Mouse (Mus musculus): ENCODE measurements around the gene Zfp207. TPM values are rescaled to one million over a fixed set of nuclear protein-coding genes. Genes with fewer than 3 reads are reported as not detected.
"Not testable (repeated sequence)": the region's sequence is repeated elsewhere in the genome, so short reads cannot be mapped to it uniquely, and the experiment has no call there.

Zfp207 gene
- polyA plus RNA-seq, 1 experiment from 2014 or later, result 264 TPM

- no peak for ATAC-seq (ENCODE audit: insufficient number of reproducible peaks, insufficient read depth, low FRiP score, low TSS enrichment)
- Histone ChIP-seq H3K9me3 (no peaks in the 10 kb centered on the region), H3K9ac (no peak overlapping the region), H3K4me2 (replicated peaks) (no peak overlapping the region), H3K27me3 (no peaks in the 10 kb centered on the region), H3K36me3 (peaks cover 19% of the 10 kb centered on the region), H3K4me1 (no peaks in the 10 kb centered on the region), H3K4me3 (no peak overlapping the region), H3K27ac (no peak overlapping the region)
- 71% methylated on average over 1 of the region's 1 CpGs for WGBS
Observed at GRCm38 (mm10) chr11:80419743-80420142, 36.7 kb downstream of the Zfp207 start.

GRCm38 (mm10) chr11:80420202-80420984, 37.3 kb downstream of the Zfp207 start:
- no peaks in the 10 kb centered on the region for H3K4me1 ChIP-seq
- H3K27ac ChIP-seq, result no peak overlapping the region
- 50% methylated on average over 2 of the region's 2 CpGs for WGBS
- H3K9me3 ChIP-seq, result no peaks in the 10 kb centered on the region
- H3K4me3 ChIP-seq, result no peak overlapping the region
- H3K36me3 ChIP-seq, result peaks cover 12% of the 10 kb centered on the region
- no peak overlapping the region for H3K4me2 ChIP-seq (replicated peaks)
- H3K9ac ChIP-seq, result no peak overlapping the region
- ATAC-seq (ENCODE audit: insufficient number of reproducible peaks, insufficient read depth, low FRiP score, low TSS enrichment), result no peak
- H3K27me3 ChIP-seq, result no peaks in the 10 kb centered on the region

GRCm38 (mm10) chr11:80421421-80422047, 38.5 kb downstream of the Zfp207 start:
- Histone ChIP-seq H3K4me1 (no peaks in the 10 kb centered on the region), H3K4me3 (no peak overlapping the region), H3K9ac (no peak overlapping the region), H3K27ac (no peak overlapping the region), H3K4me2 (replicated peaks) (no peak overlapping the region), H3K9me3 (no peaks in the 10 kb centered on the region), H3K36me3 (peaks cover 7% of the 10 kb centered on the region), H3K27me3 (no peaks in the 10 kb centered on the region)
- no peak for ATAC-seq (ENCODE audit: insufficient number of reproducible peaks, insufficient read depth, low FRiP score, low TSS enrichment)
- WGBS, result 85% methylated on average over 7 of the region's 7 CpGs

DNA sequence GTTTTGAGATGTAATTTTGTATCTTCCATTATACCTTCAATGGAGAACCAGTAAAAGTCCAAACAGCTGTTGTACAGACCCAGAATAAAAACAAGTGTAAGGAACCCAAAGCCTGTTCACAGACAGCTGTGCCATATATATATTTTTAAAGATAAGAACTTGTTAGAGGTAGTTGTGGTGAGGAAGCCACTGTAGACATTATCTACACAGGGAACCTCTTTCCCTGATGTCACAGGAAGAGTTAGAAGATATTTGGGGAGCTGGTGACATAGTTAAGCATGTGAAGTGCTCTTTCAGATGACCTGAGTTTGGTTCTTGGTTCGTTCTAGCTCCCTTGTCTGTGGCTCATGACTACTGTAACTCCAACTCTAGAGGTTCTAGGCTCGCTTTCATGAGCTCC, 41.6 kb downstream of the Zfp207 start:
- Histone ChIP-seq H3K4me2 (replicated peaks) (no peak overlapping the region), H3K27me3 (no peaks in the 10 kb centered on the region), H3K27ac (no peak overlapping the region), H3K9ac (no peak overlapping the region), H3K9me3 (no peaks in the 10 kb centered on the region), H3K4me3 (no peak overlapping the region), H3K36me3 (no peaks in the 10 kb centered on the region), H3K4me1 (peaks cover 2% of the 10 kb centered on the region)
- ATAC-seq (ENCODE audit: insufficient number of reproducible peaks, insufficient read depth, low FRiP score, low TSS enrichment), result no peak
- WGBS, result 75% methylated on average over 2 of the region's 2 CpGs

DNA sequence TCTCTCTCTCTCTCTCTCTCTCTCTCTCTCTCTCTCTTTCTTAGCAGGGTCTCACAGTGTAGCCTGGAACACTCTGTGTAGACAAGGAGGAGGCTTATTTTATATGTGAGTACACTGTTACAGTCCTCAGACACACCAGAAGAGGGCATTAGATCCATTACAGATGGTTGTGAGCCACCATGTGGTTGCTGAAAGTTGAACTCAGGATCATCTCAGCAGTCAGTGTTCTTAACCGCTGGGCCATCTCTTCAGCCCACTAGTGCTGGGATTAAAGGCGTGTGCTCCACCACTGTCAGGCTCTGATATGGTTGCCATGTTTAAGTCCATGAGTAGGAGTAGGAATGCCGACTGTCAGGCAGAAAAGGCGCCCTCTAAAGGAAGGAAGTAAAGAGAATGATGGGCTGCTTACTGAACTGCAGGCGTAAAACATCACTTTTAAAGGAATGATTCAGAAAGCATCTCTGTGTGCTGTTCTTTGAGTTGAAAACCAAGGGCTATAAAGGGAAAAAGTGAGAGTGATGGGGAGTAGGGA, 42.2 kb downstream of the Zfp207 start:
- 62% methylated on average over 5 of the region's 5 CpGs for WGBS
- ATAC-seq (ENCODE audit: insufficient number of reproducible peaks, insufficient read depth, low FRiP score, low TSS enrichment), result no peak
- peaks cover 5% of the 10 kb centered on the region for H3K4me1 ChIP-seq
- no peak overlapping the region for H3K4me3 ChIP-seq
- H3K36me3 ChIP-seq, result no peaks in the 10 kb centered on the region
- H3K27ac ChIP-seq, result no peak overlapping the region
- no peaks in the 10 kb centered on the region for H3K27me3 ChIP-seq
- H3K9ac ChIP-seq, result no peak overlapping the region
- H3K4me2 ChIP-seq (replicated peaks), result no peak overlapping the region
- no peaks in the 10 kb centered on the region for H3K9me3 ChIP-seq

DNA sequence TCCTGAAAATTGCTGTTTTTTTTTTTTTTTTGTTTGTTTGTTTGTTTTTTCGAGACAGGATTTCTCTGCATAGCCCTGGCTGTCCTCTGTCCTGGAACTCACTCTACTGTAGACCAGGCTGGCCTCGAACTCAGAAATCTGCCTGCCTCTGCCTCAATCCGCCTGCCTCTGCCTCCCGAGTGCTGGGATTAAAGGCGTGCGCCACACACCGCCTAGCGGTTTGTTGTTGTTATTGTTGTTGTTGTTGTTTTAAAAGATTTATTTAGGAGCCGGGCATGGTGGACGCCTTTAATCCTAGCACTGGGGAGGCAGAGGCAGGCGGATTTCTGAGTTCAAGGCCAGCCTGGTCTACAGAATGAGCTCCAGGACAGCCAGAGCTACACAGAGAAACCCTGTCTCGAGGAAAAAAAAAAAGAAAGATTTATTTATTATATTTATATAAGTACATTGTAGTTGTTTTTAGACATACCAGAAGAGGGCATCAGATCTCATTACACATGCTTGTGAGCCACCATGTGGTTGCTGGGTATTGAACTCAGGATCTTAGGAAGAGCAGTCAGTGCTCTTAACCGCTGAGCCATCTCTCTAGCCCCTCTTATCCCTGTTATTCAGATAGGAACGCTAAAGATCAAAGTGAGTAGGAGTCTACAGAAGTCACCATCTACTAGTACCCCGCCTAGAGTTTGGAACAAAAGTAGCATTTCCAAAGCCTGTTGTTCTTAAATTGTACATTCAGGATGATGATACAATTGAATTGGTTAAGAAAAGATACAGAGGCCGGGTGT, 43.1 kb downstream of the Zfp207 start:
- H3K9ac ChIP-seq; H3K4me1 ChIP-seq; H3K4me3 ChIP-seq; H3K36me3 ChIP-seq; H3K9me3 ChIP-seq; ATAC-seq (ENCODE audit: insufficient number of reproducible peaks, insufficient read depth, low FRiP score, low TSS enrichment); H3K4me2 ChIP-seq (replicated peaks); H3K27ac ChIP-seq; H3K27me3 ChIP-seq: not testable (repeated sequence)
- WGBS, result 77% methylated on average over 16 of the region's 16 CpGs

- WGBS, result under 1% methylated on average over 58 of the region's 58 CpGs
- ATAC-seq (ENCODE audit: insufficient number of reproducible peaks, insufficient read depth, low FRiP score, low TSS enrichment), result peak; percentile 99
- no peaks in the 10 kb centered on the region for H3K9me3 ChIP-seq
- peak within 1 kb of the TSS; percentile 97 for H3K9ac ChIP-seq
- H3K4me2 ChIP-seq (replicated peaks), result peak within 1 kb of the TSS; percentile 76
- H3K27me3 ChIP-seq, result no peaks in the 10 kb centered on the region
- H3K4me3 ChIP-seq, result peak within 1 kb of the TSS; percentile 100
- peak within 1 kb of the TSS; percentile 91 for H3K27ac ChIP-seq
- H3K36me3 ChIP-seq, result peaks cover 14% of the 10 kb centered on the region
- H3K4me1 ChIP-seq, result peaks cover 5% of the 10 kb centered on the region
Observed at GRCm38 (mm10) chr11:80428381-80429008, 45.4 kb downstream of the Zfp207 start, which contains the start of gene Psmd11. TSS of gene Psmd11 (plus strand) at chr11:80428615.

DNA sequence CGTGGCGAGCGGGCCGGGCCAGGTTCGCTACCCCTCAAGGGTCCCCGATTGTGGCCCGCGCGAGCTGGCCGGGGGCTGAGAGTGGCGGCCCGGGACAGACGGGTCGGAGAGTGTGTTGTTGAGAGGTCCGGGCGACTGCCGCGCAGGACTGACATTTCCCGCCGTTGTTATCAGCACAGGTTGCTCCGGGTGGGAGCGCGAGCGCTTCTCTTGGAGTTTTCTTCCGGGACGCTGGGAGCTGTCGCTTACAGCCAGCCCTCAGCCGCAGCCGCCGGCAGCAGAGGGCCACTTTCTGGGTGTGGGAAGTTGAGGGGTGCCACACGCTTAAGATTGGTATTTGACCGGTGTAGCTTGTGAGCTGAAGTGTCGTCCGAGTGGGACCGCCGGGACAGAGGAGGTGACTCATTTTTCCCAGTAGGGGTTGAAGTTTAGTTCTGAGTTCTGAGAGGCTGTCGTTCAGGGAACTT, 46.0 kb downstream of the Zfp207 start:
- H3K4me3 ChIP-seq, result peak overlapping the region; percentile 100
- peak overlapping the region; percentile 91 for H3K27ac ChIP-seq
- peaks cover 5% of the 10 kb centered on the region for H3K4me1 ChIP-seq
- WGBS, result under 1% methylated on average over 37 of the region's 37 CpGs
- peak overlapping the region; percentile 76 for H3K4me2 ChIP-seq (replicated peaks)
- H3K36me3 ChIP-seq, result peaks cover 16% of the 10 kb centered on the region
- H3K9ac ChIP-seq, result peak overlapping the region; percentile 97
- H3K27me3 ChIP-seq, result no peaks in the 10 kb centered on the region
- H3K9me3 ChIP-seq, result no peaks in the 10 kb centered on the region
- ATAC-seq (ENCODE audit: insufficient number of reproducible peaks, insufficient read depth, low FRiP score, low TSS enrichment), result peak; percentile 84

DNA sequence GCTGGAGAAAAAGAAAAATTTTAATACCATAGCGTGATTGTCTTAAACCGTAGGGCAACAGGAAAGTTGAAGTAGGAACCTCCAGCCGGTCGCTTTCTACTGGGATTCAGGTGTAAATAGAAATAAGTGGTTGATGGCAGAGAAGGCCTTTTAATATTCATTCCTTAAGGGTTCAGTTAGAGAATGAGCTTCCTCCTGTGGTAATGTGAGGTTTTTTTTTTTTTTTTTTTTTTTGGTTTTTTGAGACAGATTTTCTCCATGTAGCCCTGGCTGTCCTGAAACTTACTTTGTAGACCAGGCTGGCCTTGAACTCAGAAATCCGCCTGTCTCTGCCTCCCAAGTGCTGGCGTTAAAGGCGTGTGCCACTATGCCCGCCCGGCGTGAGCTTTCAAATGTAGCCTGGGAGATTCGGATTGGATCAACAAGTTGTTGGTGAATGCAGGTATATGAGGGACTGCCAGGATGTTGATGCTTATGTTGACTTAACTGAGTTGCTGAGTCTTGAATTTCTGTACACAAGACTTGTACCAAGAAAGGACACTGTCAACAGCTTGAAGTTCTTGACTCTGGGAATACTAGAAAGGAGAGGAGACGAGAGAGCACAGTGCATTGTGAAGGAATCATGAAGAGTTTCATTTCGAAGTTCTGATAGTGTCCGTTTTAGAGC, 46.6 kb downstream of the Zfp207 start:
- H3K27me3 ChIP-seq, result no peaks in the 10 kb centered on the region
- H3K36me3 ChIP-seq, result peaks cover 18% of the 10 kb centered on the region
- peak overlapping the region; percentile 76 for H3K4me2 ChIP-seq (replicated peaks)
- 60% methylated on average over 14 of the region's 14 CpGs for WGBS
- H3K4me1 ChIP-seq, result peaks cover 5% of the 10 kb centered on the region
- H3K4me3 ChIP-seq, result peak overlapping the region; percentile 100
- H3K9me3 ChIP-seq, result no peaks in the 10 kb centered on the region
- ATAC-seq (ENCODE audit: insufficient number of reproducible peaks, insufficient read depth, low FRiP score, low TSS enrichment), result no peak
- peak overlapping the region; percentile 97 for H3K9ac ChIP-seq
- H3K27ac ChIP-seq, result no peak overlapping the region

- Histone ChIP-seq H3K27ac (no peak overlapping the region), H3K4me2 (replicated peaks) (no peak overlapping the region), H3K36me3 (peaks cover 22% of the 10 kb centered on the region), H3K9me3 (no peaks in the 10 kb centered on the region), H3K9ac (no peak overlapping the region), H3K27me3 (no peaks in the 10 kb centered on the region), H3K4me1 (peaks cover 5% of the 10 kb centered on the region), H3K4me3 (no peak overlapping the region)
- no peak for ATAC-seq (ENCODE audit: insufficient number of reproducible peaks, insufficient read depth, low FRiP score, low TSS enrichment)
- 95% methylated on average over 3 of the region's 3 CpGs for WGBS
Observed at GRCm38 (mm10) chr11:80430366-80430910, 47.4 kb downstream of the Zfp207 start.
